Mouse (Mus musculus): ENCODE measurements around the gene Tshb. TPM values are rescaled to one million over a fixed set of nuclear protein-coding genes. Genes with fewer than 3 reads are reported as not detected.

Tshb gene
- polyA plus RNA-seq (2012; rRNA removed): 0.01 TPM in 1 of 2 replicates, not detected in the other

DNA sequence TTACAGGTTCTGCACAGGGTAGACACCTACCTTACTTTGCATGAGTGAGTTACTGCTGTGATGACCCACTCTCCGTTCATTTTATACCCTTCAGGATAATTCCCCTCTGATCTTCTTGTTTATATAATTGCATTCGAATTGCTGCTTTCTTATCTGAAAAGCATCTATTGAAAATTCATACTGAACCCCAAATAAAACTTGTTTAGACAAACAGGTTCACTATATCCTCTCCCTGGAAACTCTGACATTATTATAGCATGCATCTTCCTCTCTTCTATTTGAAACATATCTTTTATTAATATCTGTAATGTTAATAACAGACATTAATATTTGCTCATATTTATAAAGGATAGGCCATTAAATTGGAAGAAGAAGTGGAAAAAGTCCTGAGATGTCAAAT, at the start of gene Tshb:
Gene Tshb, minus strand, starts transcription at position 101 of the 400 bp plus-strand sequence.
- no peak for DNase-seq (ENCODE audit: low read depth)

DNA sequence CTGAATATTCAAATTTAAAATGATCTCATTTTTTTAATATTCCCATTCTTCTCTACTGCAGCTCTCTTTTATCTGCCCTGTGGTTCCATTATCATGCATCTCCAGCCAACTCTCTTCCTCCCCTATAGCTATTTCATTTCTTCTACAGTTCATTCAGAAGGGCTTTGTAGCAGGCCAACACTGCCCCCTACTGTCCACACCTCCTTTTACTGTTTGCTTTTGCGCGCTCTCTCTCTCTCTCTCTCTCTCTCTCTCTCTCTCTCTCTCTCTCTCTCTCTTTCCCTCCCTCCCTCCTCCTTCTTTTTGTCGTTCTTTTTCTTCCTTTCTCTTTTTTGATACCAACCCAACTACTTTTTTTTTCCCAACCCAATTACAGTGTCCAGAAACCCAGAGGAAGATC, 21.4 kb upstream of the Tshb start:
- no peak for DNase-seq (ENCODE audit: low read depth)

- DNase-seq (ENCODE audit: low read depth): no peak
Observed at GRCm38 (mm10) chr3:102787369-102787768, 4.9 kb upstream of the Tshb start.

GRCm38 (mm10) chr3:102773018-102773417, 9.5 kb downstream of the Tshb start:
- DNase-seq (ENCODE audit: low read depth): no peak

DNA sequence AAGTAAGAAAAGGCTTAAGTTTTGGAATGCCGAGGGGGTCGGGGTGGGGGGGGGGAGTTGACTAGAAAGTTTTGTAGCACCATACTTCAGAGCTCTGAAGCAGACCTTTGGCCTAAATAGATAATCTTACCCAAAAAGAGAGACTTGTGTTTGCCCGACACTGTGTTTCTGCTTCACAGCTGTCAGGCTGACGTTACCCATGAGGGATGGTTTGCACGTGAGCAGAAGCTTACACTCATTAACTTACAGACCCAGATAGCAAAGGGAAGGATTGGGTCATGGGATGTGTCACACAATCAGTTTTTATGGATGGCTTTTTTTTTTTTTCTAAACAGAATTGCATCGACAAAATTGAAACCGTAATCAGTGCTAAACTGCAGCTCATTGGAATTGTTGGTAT, 17.7 kb downstream of the Tshb start:
- DNase-seq (ENCODE audit: low read depth): no peak

DNA sequence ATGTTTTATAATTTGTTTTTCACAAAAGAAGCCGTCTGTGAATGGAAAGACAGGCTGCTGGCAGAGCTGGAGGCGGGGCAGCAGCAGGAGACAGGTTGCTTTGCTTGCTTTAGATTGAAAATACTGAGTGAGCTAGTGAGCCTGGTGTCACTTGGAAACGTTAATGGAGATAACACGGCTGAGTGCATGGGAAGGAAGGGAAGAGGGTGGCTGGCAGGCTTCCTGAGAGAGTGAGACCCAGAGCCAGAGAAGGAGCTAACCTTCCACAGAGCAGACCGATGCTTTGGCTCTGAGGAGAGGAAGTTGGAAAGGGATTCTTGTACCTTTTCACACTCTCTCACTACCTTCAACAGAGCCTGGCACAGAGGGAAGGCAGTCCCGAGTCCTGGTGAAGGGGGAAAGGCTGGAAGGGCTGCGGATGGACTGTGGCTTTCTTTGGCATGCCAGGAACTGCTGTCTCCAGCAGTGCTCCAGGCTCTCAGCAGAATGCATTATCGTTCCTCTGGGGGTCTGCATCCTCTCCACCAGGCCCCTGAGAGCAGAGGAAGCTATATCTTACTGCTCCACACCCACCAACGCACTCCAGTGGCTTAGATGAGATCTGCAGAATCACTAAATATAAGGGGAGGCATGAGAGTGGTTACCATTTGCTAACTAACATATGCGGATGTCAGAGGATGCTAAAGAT, 18.7 kb downstream of the Tshb start:
- no peak for DNase-seq (ENCODE audit: low read depth)

- no peak for DNase-seq (ENCODE audit: low read depth)
Observed at GRCm38 (mm10) chr3:102762388-102762787, 20.1 kb downstream of the Tshb start.

DNA sequence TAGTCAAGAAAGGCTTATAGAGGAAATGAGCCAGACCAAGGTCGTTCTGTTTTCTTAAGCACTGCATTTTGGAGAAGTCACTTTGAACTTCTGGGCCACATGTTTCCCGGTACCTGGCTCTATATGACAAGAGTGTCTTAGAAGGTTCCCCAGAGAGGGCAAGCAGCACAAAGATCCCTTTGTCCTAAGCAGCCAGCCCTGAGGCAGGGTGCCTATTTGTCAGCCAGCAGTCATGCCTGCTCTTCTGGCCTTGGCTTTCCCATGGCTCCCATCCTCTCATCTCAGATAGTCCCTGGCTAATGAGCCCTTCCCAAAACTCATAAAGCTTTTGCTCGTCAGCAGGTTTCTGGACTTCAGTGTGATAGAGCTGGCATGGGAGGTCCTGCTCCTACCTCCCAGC, 22.3 kb downstream of the Tshb start:
- DNase-seq (ENCODE audit: low read depth): no peak

GRCm38 (mm10) chr3:102757019-102757418, 25.5 kb downstream of the Tshb start:
- DNase-seq (ENCODE audit: low read depth): no peak

- no peak for DNase-seq (ENCODE audit: low read depth)
Observed at GRCm38 (mm10) chr3:102755801-102756200, 26.7 kb downstream of the Tshb start.

- DNase-seq (ENCODE audit: low read depth): no peak
Observed at GRCm38 (mm10) chr3:102752457-102752856, 30.1 kb downstream of the Tshb start.

GRCm38 (mm10) chr3:102752053-102752452, 30.5 kb downstream of the Tshb start:
- DNase-seq (ENCODE audit: low read depth): no peak

- no peak for DNase-seq (ENCODE audit: low read depth)
Observed at GRCm38 (mm10) chr3:102751536-102751935, 31.0 kb downstream of the Tshb start.

DNA sequence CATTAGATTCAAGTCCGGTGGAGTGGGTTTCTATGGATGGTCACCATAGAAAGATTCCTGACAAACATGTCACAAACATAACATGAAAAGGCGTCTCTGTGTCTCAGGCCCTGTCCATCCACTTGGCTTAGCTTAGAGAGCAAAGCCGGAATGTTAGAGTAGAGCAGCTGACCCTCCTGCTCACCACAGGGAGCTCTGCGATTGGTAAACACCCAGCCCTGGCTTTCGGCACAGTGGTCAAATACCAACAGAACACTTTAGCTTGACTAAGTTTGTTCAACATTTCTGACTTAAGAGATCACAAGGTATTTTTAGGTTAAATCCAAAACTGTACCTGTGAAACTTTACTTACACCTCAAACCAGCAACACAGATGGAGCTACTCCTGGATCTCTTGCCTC, 31.4 kb downstream of the Tshb start:
- no peak for DNase-seq (ENCODE audit: low read depth)

GRCm38 (mm10) chr3:102748686-102749085, 33.8 kb downstream of the Tshb start:
- DNase-seq (ENCODE audit: low read depth): no peak

DNA sequence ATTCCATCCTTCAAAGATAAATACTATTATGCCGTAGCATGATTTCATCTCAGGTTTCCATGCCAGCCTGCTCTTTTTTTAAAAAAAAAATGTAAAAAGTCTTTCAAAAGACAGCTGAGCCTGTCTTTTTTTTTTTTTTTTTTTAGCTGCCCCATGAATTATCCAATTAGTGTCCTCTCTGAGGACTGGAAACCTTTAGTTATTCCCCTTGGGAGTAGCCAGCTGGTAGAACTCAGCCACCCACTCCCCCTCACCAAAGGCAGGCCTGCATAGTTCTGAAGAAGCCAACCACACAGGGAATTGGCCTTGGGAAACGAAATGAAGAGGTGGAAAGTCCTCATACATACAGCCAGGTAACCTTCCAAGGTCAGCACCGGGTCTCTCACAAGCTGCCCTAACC, 34.5 kb downstream of the Tshb start:
- DNase-seq (ENCODE audit: low read depth): no peak

DNA sequence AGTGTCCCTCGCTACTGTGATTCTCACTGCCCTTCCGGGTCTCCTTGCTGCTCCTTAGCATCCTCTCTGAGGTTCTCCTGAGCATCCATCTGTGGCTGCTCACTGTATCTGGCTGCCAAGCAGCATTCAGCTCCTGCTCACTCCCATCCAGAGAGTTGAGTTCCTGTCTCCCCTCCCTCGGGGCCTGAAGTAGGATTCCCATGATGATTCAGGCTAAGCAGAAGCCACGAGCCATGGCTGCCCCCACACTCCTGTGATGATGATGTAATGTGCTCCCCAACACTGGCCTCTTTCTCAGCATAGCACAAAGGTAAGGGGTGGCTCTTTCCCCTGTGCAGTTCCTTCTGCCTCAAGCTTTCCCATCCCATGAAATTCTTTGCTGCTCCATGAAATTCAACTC, 36.3 kb downstream of the Tshb start:
- DNase-seq (ENCODE audit: low read depth): no peak

DNA sequence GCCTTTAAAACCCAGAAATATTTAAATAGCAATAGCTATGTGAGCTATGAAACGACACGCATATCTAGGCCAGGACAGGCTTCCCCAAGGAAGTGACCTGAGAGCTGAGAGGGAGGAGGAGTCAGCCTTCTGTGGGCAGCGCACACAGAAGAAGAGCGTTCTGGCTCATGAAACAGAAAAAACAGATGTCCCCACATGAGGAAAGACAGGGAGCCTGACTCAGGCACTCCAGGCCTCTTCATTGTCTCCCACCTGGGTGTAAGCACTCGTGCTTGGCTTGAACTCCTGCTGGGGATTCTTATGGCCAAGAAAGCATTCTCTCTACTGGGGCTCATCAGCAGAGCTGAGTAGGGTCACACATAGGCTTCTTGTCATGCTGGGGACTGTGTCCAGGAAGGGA, 37.9 kb downstream of the Tshb start:
- no peak for DNase-seq (ENCODE audit: low read depth)

DNA sequence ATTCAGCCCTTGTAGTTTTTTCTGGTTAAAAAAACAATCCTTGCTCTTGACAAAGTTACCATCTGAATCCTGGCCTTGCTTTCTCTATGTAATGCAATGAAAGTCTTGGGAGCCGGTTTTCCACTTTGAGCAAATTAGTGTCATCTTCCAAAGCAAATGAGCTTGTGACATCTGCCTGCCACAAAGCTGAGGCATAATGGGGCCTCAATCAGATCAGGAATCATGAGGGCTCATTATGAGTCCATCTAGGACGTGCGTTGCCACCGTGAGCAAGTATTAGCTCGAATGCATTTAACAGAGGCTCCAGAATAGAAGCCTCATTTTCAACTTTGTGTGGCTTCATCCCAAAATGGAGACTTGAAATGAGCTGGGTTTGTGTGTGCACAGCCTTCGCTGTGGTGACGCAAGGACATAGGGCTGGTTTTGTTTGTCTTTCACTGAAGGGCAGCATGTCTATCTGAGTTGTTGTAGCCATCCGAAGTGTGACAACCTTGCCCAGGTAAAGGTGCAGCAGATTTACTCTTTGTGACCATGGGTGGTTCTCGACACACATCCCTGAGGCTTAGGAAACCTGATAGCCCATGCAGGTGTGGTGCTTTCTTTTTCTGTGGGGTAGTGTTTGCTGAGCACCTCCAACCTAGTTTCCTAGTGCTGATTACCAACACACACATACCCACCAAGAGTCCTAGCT, 38.6 kb downstream of the Tshb start:
- no peak for DNase-seq (ENCODE audit: low read depth)

DNA sequence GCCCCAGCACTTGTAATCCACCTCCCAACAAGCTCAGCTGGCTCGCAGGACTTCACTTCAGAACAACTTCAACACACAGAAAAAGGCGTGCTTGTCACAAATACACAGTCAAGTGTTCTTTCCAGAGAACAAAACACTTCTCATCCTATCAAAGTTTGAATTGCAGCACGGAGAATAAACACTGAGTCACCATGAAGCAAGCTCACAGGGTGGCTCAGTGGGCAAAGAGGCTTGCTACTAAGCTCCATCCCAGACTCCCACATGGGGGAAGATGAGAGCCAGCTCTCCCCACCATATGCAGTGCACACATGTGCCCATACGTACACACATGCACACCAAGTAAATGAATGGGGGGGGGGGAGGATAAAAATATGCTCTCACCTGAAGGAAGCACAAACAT, 39.3 kb downstream of the Tshb start:
- no peak for DNase-seq (ENCODE audit: low read depth)

GRCm38 (mm10) chr3:102742725-102743124, 39.8 kb downstream of the Tshb start:
- no peak for DNase-seq (ENCODE audit: low read depth)

GRCm38 (mm10) chr3:102738926-102739325, 43.6 kb downstream of the Tshb start:
- DNase-seq (ENCODE audit: low read depth): no peak

DNA sequence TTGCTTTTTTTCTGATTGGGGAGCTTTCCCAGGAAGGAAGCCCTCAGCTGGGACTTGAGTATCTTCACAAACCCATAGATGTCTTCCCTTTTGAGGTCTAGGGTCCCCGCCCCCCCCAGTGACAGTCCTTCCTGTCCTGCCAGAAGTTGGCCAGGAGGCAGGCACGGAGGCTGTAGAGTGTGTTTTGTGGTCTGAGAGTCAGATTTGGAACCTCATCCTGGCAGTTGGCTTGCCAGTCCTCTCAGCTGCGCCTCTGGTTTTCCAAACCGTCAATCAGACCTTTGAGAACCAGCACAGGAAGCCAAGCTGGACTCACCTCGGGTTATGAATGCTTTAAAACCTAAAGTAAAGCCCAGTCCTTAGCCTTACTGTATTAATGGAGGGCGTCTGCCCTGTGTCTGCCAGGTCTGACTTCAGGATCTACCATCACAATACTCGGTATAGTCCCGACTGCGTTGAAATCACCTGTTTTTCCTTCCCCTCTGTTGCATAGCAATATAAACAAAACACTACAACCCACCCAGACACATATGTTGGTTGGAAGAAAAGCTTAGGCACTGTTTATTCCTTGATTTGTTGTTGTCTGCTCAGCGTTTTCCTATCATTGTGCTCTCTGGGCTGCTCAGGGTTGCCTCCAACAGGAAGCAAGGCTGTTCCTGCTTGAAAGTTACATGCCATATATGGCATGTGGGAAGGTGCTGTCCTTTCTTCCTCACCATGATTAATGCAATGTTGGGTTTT, 44.2 kb downstream of the Tshb start:
- DNase-seq (ENCODE audit: low read depth): no peak

All from gonadal fat pad, adult 2 months (tissue).